Mouse (Mus musculus): Measurements from ENCODE around the gene Sgsm3. TPM values are rescaled to one million over a fixed set of nuclear protein-coding genes. Genes with fewer than 3 reads are reported as not detected.

The Sgsm3 gene
- polyA plus RNA-seq, 2 experiments from 2014 or later = 3.2 to 7.6 TPM

Other genes with a start within 250 kb of the Sgsm3 start
- 100 to 1,000 TPM; 134 to 161 TPM for gene Adsl, start 29.3 kb upstream of the Sgsm3 start, polyA plus RNA-seq (2017; shearing (Covaris generic))
- gene Mrtfa, start 213.0 kb downstream of the Sgsm3 start, polyA plus RNA-seq (2017; shearing (Covaris generic)) = 10 to 100 TPM; 41.0 to 78.2 TPM

Data from CD4-positive, CD25-positive, alpha-beta regulatory T cell, adult 4 months (primary cell).